Comparison of ENCODE assay signal across 8 mouse cellular contexts in the genomic region with DNA sequence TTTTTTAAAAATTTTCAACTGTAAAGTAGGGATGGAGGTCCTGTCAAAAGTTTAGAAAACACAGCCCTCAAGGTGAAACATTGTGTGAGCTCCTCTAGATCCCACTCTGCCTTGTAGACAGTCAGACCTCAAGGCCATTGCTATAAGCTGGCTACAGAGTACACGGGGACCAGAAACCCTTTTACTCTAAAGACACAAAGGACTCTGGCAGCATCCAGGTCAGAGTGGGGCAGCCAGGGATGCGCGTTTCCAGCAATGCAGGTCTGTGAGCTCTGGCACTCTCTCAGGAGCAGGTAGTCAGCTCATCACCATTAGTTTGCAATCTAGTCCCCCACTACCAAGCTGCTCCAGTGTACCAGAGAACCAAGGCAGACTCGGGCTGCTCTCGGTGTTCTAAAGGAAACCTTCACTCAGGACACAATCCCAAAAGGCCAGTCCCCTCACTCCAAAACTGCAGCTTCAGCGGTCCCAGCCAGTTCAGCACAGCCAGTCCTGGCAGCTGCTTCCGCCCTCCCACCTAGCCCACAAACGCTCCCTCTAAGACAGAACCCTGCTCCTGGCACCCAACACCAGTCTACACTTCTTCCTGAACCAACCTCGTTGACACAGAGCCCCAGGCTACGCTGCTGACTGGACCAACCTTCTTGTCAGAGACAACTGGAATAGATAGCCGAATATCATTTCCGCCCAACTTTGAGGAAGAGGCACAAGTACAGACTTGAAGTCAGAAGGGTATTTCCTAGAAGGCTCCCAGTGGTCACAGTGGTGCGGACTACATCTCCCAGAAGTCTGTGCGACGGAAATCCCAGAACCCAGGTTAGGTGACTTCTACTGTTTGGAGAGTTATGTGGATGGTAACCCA. TPM values are rescaled to one million over a fixed set of nuclear protein-coding genes. Genes with fewer than 3 reads are reported as not detected.
DNase-seq lines count a peak whose midpoint lies in the region; ATAC-seq lines count a peak whose summit lies in the region.
"Not testable (repeated sequence)": the region's sequence is repeated elsewhere in the genome, so short reads cannot be mapped to it uniquely, and the experiment has no call there.

TSS of gene Gm28041 (minus strand) at position 684 of the 862 bp plus-strand sequence.
TSS of gene Zfp456 (minus strand) at position 761 of the 862 bp plus-strand sequence.

- peak within 1 kb of the TSS; percentile 49 for H3K4me2 ChIP-seq in forebrain, embryonic 15.5 days (replicated peaks)
- peak within 1 kb of the TSS; percentile 72 for H3K4me2 ChIP-seq in liver, embryonic 16.5 days (ENCODE audit: low read depth, low read length)
- peak within 1 kb of the TSS; percentile 39 for H3K4me2 ChIP-seq in neural tube, embryonic 11.5 days (ENCODE audit: low read depth)

- intact Hi-C loops in heart, postnatal 14 days (cut with DNase I), result not testable (repeated sequence)

- H3K9ac ChIP-seq in forebrain, embryonic 15.5 days (replicated peaks), result peak within 1 kb of the TSS; percentile 32; the same call in 1 of the 2 replicates
- H3K9ac ChIP-seq in liver, embryonic 16.5 days (ENCODE audit: low read depth, low read length), result peak within 1 kb of the TSS; percentile 58
- not testable (repeated sequence) for H3K9ac ChIP-seq in neural tube, embryonic 11.5 days (ENCODE audit: low read length)

- H3K36me3 ChIP-seq in forebrain, embryonic 15.5 days; liver, embryonic 16.5 days (ENCODE audit: control insufficient read depth, insufficient read depth); neural tube, embryonic 11.5 days (ENCODE audit: control insufficient read depth, insufficient read depth, low read length): not testable (repeated sequence)

- DNase-seq in CD8-positive naive resting alpha-beta T cell, adult 2 months (ENCODE audit: low read depth in 2 of 2, low spot score in 2 of 2), result peak; percentile 74 to 76
- peak; percentile 82 for DNase-seq in c-Kit-positive CD71-positive TER-119-negative erythroid progenitor cells, embryonic 14.5 days (ENCODE audit: low read depth)
- peak; percentile 65 to 72 for DNase-seq in heart, postnatal 14 days
- peak; percentile 78 to 83 for DNase-seq in kidney, postnatal 4 days
- peak; percentile 71 for DNase-seq in neural tube, embryonic 11.5 days (ENCODE audit: low spot score)
- DNase-seq in telencephalon, adult 2 months (ENCODE audit: low read depth, low spot score), result peak; percentile 27

- H3K4me3 ChIP-seq in forebrain, embryonic 15.5 days, result peak within 1 kb of the TSS; percentile 37
- H3K4me3 ChIP-seq in liver, embryonic 16.5 days (ENCODE audit: low read depth, low read length), result peak within 1 kb of the TSS; percentile 64
- peak within 1 kb of the TSS; percentile 32 for H3K4me3 ChIP-seq in neural tube, embryonic 11.5 days (ENCODE audit: low read depth, low read length)

- H3K9me3 ChIP-seq in forebrain, embryonic 15.5 days; liver, embryonic 16.5 days (replicated peaks; ENCODE audit: control insufficient read depth, low read length); neural tube, embryonic 11.5 days (ENCODE audit: control insufficient read depth, low read length): not testable (repeated sequence)

- not testable (repeated sequence) for H3K4me1 ChIP-seq in forebrain, embryonic 15.5 days; liver, embryonic 16.5 days (ENCODE audit: control insufficient read depth, low read depth, low read length); neural tube, embryonic 11.5 days (ENCODE audit: control insufficient read depth, insufficient read depth, low read length)

- ATAC-seq in forebrain, embryonic 15.5 days (replicated peaks), result peak; percentile 94
- ATAC-seq in liver, embryonic 16.5 days (ENCODE audit: low read depth), result peak; percentile 91
- ATAC-seq in neural tube, embryonic 11.5 days (ENCODE audit: insufficient read depth, low FRiP score, low TSS enrichment), result peak; percentile 90

- 18% methylated on average over 13 of the region's 15 CpGs for WGBS in forebrain, embryonic 15.5 days
- WGBS in liver, embryonic 16.5 days (ENCODE audit: insufficient replicate concordance), result 9% methylated on average over 13 of the region's 15 CpGs
- 15% methylated on average over 14 of the region's 15 CpGs for WGBS in neural tube, embryonic 11.5 days

- not testable (repeated sequence) for H3K27me3 ChIP-seq in forebrain, embryonic 15.5 days; liver, embryonic 16.5 days (ENCODE audit: control insufficient read depth, insufficient read depth, low read depth, low read length); neural tube, embryonic 11.5 days (ENCODE audit: control insufficient read depth, insufficient read depth, low read length)

- H3K27ac ChIP-seq in forebrain, embryonic 15.5 days (replicated peaks); liver, embryonic 16.5 days (ENCODE audit: low read length); neural tube, embryonic 11.5 days (ENCODE audit: low read depth, low read length): not testable (repeated sequence)

RNA-seq across cellular contexts. Expression of gene Gm28041, which starts in this region (rescaled TPM):
- polyA plus RNA-seq in forebrain, embryonic 15.5 days (2015; fragmentation: Nextera tagmentation; extraction: Ambion mirVana), result not detected in 2 replicates
- 1 to 10 TPM in 1 of 2 experiments, under 1 TPM in 1; 0.69 to 1.8 TPM for total RNA-seq in heart, postnatal 14 days (2021)
- 0.13 and 0.35 TPM in 2 replicates for polyA plus RNA-seq in liver, embryonic 16.5 days (2015; fragmentation: Nextera tagmentation; extraction: Ambion mirVana)
- not detected in 2 replicates for polyA plus RNA-seq in neural tube, embryonic 11.5 days (2014; fragmentation: Nextera tagmentation; extraction: Ambion mirVana)

RNA-seq across cellular contexts. Expression of gene Zfp456, which starts in this region (rescaled TPM):
- polyA plus RNA-seq in forebrain, embryonic 15.5 days (2015; fragmentation: Nextera tagmentation; extraction: Ambion mirVana), result 0.61 and 0.65 TPM in 2 replicates
- 1 to 10 TPM in 1 of 2 experiments, under 1 TPM in 1; 0.81 to 1.0 TPM for total RNA-seq in heart, postnatal 14 days (2021)
- polyA plus RNA-seq in liver, embryonic 16.5 days (2015; fragmentation: Nextera tagmentation; extraction: Ambion mirVana), result 0.36 and 0.47 TPM in 2 replicates
- 0.97 and 1.6 TPM in 2 replicates for polyA plus RNA-seq in neural tube, embryonic 11.5 days (2014; fragmentation: Nextera tagmentation; extraction: Ambion mirVana)

Comparison
In these comparisons a context has a peak if more than half of its experiments do, and no peak if none do; other contexts are left out.
1. Peak in ATAC-seq, H3K4me3 ChIP-seq, H3K9ac ChIP-seq and H3K4me2 ChIP-seq in forebrain, embryonic 15.5 days; RNA of the genes that start here not detected or under 1 TPM.
2. Peak in ATAC-seq, H3K4me3 ChIP-seq, H3K9ac ChIP-seq and H3K4me2 ChIP-seq in liver, embryonic 16.5 days; RNA of the genes that start here not detected or under 1 TPM.
3. DNase-seq: peak in every context shown above with its lines; median percentile 82 in c-Kit-positive CD71-positive TER-119-negative erythroid progenitor cells, embryonic 14.5 days; 80 in kidney, postnatal 4 days; 75 in CD8-positive naive resting alpha-beta T cell, adult 2 months; 71 in neural tube, embryonic 11.5 days; 68 in heart, postnatal 14 days; 27 in telencephalon, adult 2 months.